Mouse (Mus musculus): ENCODE results near the gene Plscr3.
A peak's percentile ranks its signal among the peaks of the same experiment; 100 is the strongest.

Plscr3 gene

GRCm38 (mm10) chr11:69899870-69900269 is 53.7 kb downstream of the Plscr3 start:
- DNase-seq (ENCODE audit: low spot score), result no peak

- DNase-seq (ENCODE audit: low spot score), result peak; percentile 95
These were observed 54.6 kb downstream of the Plscr3 start, which contains the start of the genes 2810408A11Rik and Neurl4 for GRCm38 (mm10) chr11:69900471-69901405. Gene 2810408A11Rik, minus strand, starts transcription at chr11:69900987. Gene Neurl4, plus strand, starts transcription at chr11:69901072.

- DNase-seq (ENCODE audit: low spot score), result peak; percentile 92
These were observed 55.2 kb downstream of the Plscr3 start for GRCm38 (mm10) chr11:69901406-69901846.

All from c-Kit-positive CD71-positive TER-119-positive erythroid progenitor cells, embryonic 14.5 days (primary cell).